Mouse (Mus musculus): ENCODE data around the gene Sbno2. TPM values are rescaled to one million over a fixed set of nuclear protein-coding genes. Genes with fewer than 3 reads are reported as not detected.

The Sbno2 gene
- total RNA-seq, 1 experiment from 2014 or later: 26.4 TPM

DNA sequence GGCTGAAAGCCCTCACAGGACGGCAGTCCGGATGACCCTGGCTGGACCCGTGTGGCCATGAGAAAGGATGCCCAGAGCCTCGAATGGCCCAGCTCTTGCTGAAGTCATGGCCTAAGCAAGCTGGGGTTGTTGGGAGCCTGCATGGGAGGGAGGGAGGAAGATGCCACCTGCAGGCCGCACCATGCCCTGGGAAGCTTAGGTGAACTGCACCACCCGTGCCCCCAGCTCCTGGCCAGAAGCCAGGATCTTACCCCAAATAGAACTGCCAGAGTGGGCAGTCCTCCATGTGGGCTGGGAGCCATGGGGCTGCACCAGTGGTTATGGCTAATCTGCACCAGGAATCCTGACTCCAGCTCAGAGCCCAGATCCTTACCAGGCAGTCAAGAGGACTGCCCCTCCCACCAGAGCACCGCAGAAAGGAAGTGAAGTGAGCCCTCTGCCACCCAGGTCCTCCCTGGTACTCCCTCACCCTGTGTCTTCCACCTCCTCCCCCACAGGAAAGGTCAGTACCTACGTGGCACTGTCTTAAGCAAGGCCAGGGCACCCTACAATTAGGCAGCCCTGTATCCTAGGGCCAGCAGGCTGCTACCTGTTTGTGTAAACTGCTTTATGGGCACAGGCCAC, 28.0 kb upstream of the Sbno2 start:
- ATAC-seq (replicated peaks in 1 of 2; ENCODE audit: insufficient read depth in 1 of 2, low FRiP score in 2 of 2, low TSS enrichment in 1 of 2, low read depth in 1 of 2, poor library complexity in 2 of 2, severe bottlenecking in 2 of 2): no peak

DNA sequence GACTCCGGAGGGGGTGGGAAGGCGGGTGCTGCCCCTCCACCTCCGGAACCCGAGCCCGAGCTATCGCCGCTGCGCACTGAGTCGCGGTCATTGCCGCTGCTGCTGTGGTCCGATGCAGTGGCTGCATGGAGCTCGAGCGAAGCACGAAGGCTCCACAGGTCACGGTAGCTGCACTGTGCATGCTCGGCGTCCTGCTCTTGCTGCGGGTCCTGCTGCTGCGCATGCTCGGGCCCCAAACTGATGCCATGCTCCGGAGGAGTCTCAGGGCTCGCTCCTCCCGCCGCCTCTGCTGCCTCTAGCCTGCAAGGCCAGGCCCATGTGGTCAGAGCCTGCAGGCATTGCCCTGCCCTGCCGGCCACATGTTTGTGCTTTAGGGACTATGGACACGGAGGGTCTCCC, 26.6 kb upstream of the Sbno2 start:
- no peak for ATAC-seq (replicated peaks in 1 of 2; ENCODE audit: insufficient read depth in 1 of 2, low FRiP score in 2 of 2, low TSS enrichment in 1 of 2, low read depth in 1 of 2, poor library complexity in 2 of 2, severe bottlenecking in 2 of 2)

DNA sequence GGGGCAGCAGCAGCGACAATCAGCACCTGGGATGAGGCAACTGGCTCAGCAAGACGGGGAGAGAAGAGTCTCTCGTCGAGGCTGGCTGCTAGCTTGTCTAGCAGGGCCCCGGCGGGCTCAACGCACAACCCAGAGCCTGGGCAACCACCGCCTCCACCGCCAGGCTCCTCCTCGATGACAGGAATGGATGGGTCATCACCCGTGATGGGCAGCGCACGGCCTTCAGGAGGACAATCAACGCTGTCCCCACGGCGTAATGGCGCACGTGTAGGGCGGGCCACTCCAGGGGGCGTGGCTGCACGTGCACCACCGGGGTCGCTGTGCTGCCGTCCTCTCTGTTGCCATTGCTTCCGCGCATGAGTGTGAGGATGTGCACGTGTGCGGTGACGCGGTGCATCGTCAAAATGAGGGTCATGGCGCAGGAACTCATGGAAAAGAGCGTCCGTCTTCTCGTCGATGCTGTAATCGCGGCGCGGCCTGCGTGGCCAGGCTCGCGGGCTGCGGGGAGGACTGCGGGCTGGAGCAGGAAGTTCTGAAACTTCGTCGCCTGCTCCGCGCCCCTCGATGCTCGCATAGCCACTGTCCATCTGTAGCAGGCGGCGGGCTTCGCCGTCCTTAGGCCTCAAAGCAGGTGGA, 26.1 kb upstream of the Sbno2 start:
- ATAC-seq (replicated peaks in 1 of 2; ENCODE audit: insufficient read depth in 1 of 2, low FRiP score in 2 of 2, low TSS enrichment in 1 of 2, low read depth in 1 of 2, poor library complexity in 2 of 2, severe bottlenecking in 2 of 2): no peak

DNA sequence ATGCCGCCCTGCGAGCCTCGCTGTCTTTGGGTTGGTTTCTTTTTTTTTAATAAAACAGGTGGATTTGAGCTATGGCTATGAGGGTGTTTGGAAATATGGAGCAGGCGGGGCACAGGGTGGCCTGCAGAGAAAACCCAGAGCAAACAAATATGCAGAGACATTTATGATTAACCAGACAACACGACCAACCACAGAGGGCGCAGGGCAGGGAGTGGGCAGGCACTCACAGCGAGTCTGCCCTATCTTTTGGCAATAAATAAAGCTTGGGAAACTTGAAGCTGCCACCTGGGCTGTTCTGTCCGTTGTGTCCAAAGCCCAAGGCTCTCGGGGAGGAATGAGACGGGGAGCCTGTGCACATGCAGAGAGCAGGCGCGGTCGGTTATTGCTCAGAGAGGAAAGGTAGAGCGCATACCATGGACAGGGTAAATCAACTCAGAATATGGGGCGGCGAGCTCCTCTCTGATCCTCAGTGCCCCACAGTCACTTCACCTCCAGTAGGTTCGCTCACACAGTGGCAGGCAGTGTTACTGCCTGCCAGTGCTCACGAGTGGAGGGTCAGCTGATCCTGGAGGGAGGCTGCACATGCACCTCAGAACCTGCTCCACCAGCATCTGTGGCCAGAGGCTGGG, 25.1 kb upstream of the Sbno2 start:
- no peak for ATAC-seq (replicated peaks in 1 of 2; ENCODE audit: insufficient read depth in 1 of 2, low FRiP score in 2 of 2, low TSS enrichment in 1 of 2, low read depth in 1 of 2, poor library complexity in 2 of 2, severe bottlenecking in 2 of 2)

DNA sequence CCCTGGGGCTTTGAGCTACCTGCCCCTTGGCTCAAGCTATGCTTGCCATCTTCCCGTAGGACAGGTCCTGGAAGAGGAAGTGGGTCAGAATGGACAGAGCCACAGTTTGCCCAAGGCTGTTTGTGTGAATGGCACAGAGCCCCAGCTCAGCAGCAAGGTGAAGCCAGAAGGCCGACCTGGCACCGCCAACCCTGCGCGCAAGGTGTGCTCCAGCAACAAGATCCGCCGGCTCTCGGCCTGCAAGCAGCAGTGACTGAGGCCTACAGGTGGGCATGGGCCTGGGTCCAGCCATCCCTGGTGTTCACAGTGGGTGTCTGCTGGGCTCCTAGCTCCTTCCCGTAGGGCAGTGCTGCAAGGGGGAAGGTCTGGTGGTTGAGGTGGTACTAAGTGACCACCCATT, 24.5 kb upstream of the Sbno2 start:
- ATAC-seq (replicated peaks in 1 of 2; ENCODE audit: insufficient read depth in 1 of 2, low FRiP score in 2 of 2, low TSS enrichment in 1 of 2, low read depth in 1 of 2, poor library complexity in 2 of 2, severe bottlenecking in 2 of 2): no peak

DNA sequence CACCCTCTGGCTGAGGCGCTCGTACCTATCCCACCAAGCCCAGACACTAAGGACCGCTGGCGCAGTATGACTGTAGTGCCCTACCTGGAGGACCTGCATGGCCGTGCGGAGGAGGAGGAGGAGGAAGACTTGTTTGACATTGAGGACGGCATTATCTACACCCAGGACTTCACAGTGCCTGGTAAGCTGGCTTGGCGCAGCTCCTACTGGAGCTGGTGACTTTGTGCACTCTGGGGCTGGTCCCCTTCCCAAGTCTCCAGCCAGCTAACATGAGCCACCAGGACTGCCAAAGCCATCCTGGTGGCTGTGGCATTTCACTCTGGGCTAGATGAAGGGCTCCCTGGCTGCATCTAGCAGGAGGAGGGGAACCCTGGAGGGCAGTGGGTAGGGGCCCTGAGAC, 22.5 kb upstream of the Sbno2 start:
- no peak for ATAC-seq (replicated peaks in 1 of 2; ENCODE audit: insufficient read depth in 1 of 2, low FRiP score in 2 of 2, low TSS enrichment in 1 of 2, low read depth in 1 of 2, poor library complexity in 2 of 2, severe bottlenecking in 2 of 2)

DNA sequence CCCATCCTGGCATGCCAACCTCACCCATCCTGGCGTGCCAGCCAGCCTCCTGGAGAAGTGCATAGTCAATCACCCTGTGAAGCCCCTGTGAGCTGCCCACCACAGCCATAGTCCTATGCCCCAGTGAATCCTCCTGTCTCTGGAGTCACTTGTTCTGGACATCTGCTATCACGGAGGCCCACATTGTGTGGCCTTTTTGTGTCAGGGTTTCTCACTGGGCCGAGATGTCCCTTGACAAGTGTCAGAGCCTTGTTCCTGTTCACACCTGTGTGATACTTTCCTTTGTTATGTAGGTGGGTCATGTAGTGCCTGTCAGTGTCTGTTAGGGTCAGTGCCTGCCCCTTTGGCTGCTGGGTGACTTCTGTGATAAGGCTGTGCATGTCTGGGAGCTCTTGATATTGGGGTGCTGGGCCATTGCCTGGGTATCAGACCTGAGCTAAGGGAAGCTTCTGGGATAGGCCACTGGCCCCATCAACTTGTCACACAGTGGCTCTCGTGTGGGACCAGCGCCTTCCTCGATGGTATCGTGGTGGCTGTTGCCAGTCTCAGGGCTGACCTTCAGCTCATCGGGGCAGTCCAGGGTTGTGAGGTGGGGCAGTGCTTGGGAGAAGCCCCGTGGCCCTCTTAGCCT, 18.7 kb upstream of the Sbno2 start:
- ATAC-seq (replicated peaks in 1 of 2; ENCODE audit: insufficient read depth in 1 of 2, low FRiP score in 2 of 2, low TSS enrichment in 1 of 2, low read depth in 1 of 2, poor library complexity in 2 of 2, severe bottlenecking in 2 of 2): no peak

DNA sequence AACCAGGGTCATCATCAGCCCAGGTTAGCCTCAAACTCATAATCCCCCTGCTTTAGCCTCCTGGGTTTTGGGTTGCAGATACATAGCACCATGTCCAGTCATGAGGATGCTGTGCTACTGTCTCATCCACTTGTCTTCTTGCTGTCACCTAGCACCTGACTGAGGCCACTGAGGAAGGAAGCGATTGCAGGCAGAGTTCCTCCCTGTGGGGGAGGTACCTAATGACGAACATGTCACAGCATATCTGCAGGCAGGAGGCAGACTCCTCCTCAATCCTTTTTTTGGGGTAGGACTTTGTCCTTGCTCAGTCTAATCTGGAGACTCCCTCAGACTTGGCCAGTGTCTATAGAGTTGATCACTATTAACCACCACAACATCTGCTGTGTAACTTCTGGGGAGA, 16.3 kb upstream of the Sbno2 start:
- peak in 1 of 2 experiments; percentile 26; a peak in 1 of 4 replicates for ATAC-seq (replicated peaks in 1 of 2; ENCODE audit: insufficient read depth in 1 of 2, low FRiP score in 2 of 2, low TSS enrichment in 1 of 2, low read depth in 1 of 2, poor library complexity in 2 of 2, severe bottlenecking in 2 of 2)

DNA sequence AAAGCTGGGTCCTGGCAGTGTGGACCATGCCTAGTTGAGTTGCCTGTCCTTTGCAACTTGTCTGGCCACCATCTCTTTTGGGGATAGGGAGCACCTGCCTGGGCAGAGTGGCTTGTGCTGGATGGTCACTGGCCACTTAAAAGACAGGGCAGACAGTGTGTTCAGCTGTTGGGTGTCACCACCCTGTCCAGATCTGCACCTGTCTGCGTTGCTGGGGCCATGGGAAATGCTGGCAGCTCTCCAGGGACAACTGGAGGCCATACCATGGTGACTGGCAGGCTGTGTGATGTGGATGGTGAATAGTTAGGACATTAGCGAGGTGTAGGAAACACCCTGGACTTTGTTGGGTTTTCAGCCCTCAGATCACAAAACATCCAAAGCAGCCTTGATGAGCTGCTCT, 14.8 kb upstream of the Sbno2 start:
- no peak for ATAC-seq (replicated peaks in 1 of 2; ENCODE audit: insufficient read depth in 1 of 2, low FRiP score in 2 of 2, low TSS enrichment in 1 of 2, low read depth in 1 of 2, poor library complexity in 2 of 2, severe bottlenecking in 2 of 2)

DNA sequence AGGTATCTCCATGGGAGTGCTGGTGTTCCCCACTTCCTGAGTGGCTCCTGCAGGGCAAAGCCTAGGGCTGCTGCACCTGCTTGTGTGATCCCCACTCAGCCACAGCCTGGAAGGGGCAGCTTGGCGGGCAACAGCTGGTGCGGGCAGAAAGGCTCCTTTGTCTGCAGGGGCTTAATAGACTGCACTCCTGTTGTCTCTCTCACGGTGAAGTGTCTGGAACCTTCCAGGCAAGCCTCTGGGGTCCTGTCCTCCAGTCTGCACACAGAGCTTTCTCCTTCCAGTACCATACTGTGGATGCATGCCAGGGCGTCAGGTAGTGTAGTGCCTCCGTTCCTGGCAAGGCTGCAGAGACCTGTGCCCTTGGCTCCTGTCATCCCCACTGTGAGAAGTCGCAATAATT, 13.2 kb upstream of the Sbno2 start:
- no peak for ATAC-seq (replicated peaks in 1 of 2; ENCODE audit: insufficient read depth in 1 of 2, low FRiP score in 2 of 2, low TSS enrichment in 1 of 2, low read depth in 1 of 2, poor library complexity in 2 of 2, severe bottlenecking in 2 of 2)

DNA sequence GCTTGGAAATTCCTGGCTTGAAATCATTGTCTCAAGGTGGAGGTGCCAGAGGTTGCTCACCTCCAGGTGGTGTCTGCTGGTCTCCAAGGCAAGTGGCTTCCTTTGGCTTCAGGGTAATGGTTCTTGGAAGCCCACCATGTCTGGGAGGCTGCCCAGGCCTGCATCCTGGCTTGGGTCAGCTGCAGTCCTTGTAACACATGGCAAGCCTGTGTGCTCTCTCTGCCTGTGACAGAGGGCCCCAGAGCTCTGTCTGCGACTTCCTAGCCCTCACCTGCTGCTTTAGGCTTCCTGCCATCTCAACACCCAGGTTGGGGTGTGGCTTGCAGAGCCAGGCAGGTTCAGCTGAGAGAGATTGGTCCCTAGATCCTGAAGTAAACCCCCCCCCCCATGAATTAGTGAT, 12.4 kb upstream of the Sbno2 start:
- ATAC-seq (replicated peaks in 1 of 2; ENCODE audit: insufficient read depth in 1 of 2, low FRiP score in 2 of 2, low TSS enrichment in 1 of 2, low read depth in 1 of 2, poor library complexity in 2 of 2, severe bottlenecking in 2 of 2): no peak

DNA sequence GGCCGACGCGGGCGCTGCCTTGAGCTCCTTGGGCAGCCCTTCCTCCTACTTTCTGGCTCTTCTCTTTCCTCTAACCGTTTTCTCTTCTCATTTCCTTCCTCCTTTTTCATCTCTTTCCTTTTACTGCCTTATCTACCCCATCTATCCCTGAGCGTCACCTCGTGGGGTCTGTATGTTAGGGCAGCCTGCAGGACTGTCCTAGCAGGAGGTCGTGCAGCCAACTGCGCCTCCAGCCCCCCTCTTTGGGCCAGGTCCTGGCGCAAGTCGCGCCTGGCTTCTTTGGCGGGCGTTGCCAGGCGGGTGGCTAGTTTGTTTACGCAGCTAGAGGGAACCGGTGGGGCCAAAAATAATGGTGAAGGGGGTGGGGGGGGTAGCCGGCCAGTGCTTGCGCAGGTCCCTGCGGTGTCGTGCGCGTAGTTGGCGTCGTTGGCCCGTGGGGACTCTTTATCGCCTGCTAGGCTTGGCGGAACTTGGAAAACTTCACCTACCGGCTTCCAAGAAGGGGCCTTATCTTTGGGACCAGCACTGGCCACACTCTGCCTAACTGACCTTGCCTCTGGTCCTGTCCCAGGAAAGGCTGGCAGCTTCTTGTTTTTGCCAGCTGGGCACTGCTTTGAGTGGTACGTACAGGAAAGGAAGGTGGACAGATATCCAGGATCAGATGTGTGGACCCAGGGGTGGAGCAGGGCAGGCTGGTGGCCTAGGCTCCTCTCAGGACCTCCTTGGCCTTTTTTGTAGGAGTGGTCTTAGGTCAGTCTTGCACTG, 11.7 kb upstream of the Sbno2 start:
- ATAC-seq (replicated peaks in 1 of 2; ENCODE audit: insufficient read depth in 1 of 2, low FRiP score in 2 of 2, low TSS enrichment in 1 of 2, low read depth in 1 of 2, poor library complexity in 2 of 2, severe bottlenecking in 2 of 2): no peak; a peak in 1 of 4 replicates

DNA sequence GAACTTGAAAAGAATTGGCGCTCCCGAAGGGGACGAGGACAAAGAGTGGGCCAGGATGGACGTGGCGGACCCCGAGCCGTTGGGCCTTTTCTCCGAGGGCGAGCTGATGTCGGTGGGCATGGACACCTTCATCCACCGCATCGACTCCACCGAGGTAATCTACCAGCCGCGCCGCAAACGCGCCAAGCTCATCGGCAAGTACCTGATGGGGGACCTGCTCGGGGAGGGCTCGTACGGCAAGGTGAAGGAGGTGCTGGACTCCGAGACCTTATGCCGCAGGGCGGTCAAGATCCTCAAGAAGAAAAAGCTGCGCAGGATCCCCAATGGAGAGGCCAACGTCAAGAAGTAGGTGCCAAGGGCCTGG, 11.2 kb upstream of the Sbno2 start:
- no peak for ATAC-seq (replicated peaks in 1 of 2; ENCODE audit: insufficient read depth in 1 of 2, low FRiP score in 2 of 2, low TSS enrichment in 1 of 2, low read depth in 1 of 2, poor library complexity in 2 of 2, severe bottlenecking in 2 of 2)

DNA sequence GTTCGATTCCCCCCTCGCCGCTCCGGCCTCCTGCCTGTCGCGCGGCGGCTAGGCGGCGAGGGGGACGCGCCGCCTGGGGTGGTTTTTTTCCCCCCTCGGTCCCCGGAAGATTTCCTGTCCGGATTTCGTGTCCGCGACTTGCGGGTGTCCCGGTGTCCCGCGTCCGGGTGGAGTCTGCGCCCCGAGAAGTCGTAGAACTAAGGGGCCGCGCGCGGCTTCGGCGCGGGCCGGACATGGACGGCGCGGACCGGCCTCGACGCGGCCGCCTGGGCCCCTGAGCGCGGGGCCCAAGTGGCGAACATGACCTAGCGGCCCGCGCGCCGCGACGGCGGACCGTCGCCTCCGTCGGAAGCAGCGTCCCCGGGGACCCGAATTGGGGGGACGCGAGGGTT, 10.6 kb upstream of the Sbno2 start:
- ATAC-seq (replicated peaks in 1 of 2; ENCODE audit: insufficient read depth in 1 of 2, low FRiP score in 2 of 2, low TSS enrichment in 1 of 2, low read depth in 1 of 2, poor library complexity in 2 of 2, severe bottlenecking in 2 of 2): no peak

DNA sequence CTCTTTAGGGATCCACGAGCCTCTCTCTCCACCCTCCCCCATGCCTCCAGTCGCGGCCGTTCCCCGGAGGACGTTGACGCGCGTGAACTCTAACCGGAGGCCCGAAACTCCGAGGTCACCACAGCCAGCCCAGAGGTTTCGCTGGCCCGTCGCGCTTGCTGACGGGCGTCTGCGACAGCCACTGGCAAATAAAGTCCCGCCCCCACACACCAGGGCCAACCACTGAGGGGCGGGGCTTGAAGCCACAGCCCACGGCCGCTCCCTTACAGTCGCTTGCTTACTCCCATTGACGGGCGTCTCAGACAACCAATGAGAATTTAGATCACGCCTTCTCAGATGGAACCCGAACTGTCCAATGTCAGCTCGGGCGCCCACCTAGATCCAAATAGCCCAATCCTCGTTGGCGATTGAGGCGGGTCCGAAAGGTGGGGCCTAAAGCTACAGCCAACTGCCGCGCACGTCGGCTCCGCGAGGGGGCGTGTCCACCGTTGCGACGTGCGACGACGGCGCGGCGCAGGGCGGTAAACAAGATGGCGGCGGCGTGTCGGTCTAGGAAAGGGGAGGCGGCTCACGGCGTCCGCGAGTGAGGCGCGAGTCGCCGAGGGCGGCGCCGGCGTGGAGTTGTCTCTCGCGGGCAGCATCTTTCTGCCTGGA, 10.0 kb upstream of the Sbno2 start, which contains the start of gene Stk11:
TSS of gene Stk11 (plus strand) at position 514 of the 654 bp plus-strand sequence.
- peak; percentile 91 to 93 for ATAC-seq (replicated peaks in 1 of 2; ENCODE audit: insufficient read depth in 1 of 2, low FRiP score in 2 of 2, low TSS enrichment in 1 of 2, low read depth in 1 of 2, poor library complexity in 2 of 2, severe bottlenecking in 2 of 2)

DNA sequence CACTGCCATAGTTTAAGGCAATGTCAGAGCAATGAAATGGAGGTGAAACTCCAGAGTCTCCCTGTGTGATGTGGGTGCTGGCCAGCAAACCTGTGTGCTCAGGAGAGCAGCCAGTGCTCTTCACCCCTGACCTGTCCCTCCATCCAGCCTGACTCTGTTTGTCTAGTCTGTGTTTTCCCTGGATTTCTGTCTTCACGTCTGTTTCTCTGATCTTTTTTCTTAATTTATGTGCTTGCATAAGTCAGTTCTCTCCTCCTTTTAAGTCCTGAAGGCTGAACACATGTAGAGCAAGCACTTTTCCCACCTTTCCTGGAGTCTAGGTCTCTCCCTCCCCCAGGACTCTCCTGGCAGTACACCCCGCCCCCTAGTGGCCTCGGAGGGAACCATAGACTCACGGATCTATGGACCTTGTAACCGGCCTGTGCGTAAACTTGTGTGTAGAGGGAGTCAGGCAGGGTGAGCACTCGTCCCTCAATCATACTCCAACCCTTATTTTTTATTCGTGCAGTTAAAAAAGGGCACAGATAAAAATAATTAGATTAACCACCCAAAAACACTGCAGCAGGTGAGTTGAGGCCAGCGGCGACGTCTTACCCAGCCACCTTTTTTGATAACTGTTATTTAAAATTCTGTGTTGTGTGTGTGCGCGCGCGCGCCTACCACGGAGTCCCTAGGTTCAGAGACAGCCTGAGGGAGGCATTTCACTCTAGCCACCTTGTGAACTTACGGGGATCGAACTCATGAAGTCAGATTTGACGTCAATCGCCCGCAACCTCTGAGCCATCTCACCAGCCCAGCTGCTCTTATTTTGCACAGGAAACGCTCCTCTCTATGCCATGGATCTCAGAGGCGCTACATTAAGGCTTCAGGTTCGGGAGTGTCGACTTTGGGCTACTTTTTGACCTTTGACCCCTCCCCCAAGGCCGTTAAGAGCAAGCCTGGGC, 9.2 kb upstream of the Sbno2 start:
- ATAC-seq (replicated peaks in 1 of 2; ENCODE audit: insufficient read depth in 1 of 2, low FRiP score in 2 of 2, low TSS enrichment in 1 of 2, low read depth in 1 of 2, poor library complexity in 2 of 2, severe bottlenecking in 2 of 2): peak in 1 of 2 experiments; percentile 36; a peak in 3 of 4 replicates
